Mouse (Mus musculus) ES-E14 (cell line): ENCODE data around the gene Fat4.

Source experiments
- ZC3H11A ChIP-seq: IDR thresholded peaks from 2 replicates; pipeline ENCODE4 v1.6.1; 2012; ENCODE audit warnings: low read depth, mild to moderate bottlenecking, inconsistent platforms, low read length, borderline replicate concordance
- ZNF384 ChIP-seq: IDR thresholded peaks from 2 replicates; pipeline ENCODE4 v1.6.1; 2012; ENCODE audit warnings: low read depth, low read length, inconsistent platforms

DNA sequence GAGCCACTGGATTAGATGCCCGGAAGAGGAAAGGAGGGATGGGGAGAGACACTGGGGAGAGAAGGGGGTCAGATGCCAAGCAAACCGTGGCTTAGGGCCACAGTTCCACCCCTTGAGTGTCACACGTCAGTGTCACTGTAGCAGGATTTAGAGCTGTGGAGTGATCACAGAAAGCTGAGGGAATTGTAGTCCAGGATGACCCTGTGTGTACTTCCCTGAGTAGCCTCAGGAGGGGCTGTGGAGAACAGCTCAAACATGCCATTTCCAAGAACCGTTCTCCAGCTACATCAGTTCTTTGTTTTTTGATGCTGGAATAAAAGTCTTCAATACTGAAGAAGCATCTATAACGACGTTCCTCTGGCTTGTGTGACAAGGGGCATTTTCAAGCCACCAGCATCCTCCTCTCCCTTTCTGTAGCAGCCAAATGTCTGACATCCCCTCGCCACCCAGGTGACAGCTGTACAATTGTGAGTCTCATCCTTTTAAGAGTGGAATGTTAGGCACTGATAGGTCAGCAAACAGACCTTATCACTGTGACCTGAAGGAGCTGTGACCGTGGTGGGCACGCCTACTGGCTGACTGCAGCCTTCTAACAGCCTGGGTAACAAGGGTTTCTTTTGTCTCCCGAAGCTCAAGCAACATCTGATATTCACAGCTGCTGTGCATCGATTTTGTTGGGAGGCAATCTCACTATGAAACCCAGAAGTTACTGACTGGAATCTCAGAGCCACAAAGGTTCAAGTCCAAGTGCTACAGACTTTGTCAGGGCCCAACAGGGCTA, 39.9 kb upstream of the Fat4 start:
- TF ChIP-seq ZNF384, result no peak
- TF ChIP-seq ZC3H11A, result no peak
